Mouse (Mus musculus) WW6 (cell line): ENCODE measurements at regions not wholly inside any gene's neighbourhood (a gene's known extent, or its start where the extent isn't known, plus 50 kb on each side); places are given as distances from the start of the nearest gene placed in this dataset.

ENCODE experiments used
- DNase-seq: peaks from one replicate; pipeline ENCODE4 v3.0.0-alpha.2; 2013; ENCODE audit warnings: low read depth, low spot score

GRCm38 (mm10) chr15:67743332-67743731 is 1242.6 kb upstream of the Lrrc6 start:
- no peak for DNase-seq

DNA sequence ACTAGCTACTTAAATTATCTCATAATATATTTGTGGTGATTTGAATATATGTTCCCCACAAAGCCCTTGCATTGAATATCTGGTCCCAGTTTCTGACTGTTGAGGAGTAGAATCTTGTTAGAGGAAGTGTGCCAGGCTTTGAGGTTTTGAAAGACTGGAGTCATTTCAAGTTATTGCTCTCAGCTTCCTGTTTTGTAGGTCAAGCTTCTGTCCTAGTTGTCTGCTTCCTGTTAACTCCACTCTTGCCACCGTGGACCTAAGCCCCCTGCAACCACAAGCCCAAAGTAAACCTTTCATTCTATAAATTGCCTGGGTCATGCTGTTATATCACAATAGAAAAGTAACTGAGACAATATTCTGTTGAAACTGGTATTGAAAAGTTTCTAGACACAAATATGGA is 1232.3 kb upstream of the Lrrc6 start:
- no peak for DNase-seq

DNA sequence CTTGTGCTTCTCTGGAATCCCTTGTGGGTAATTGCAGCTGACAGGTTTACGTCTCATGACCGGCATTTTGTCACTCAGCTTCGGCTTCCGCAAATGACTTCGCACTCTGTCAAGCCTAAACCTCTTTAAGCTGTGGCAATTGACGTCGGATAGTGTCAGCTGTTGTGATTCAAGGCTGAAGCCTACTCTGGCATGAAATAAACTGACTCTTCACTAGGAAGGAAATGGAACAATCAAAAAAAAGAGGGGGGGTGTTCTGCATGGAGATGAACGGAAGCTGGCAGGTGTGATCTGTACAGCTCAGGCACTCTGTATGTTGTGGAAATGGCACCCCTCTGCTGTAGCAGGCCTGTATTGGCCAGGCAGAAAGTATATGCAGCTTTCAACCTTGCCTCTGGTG is 1228.8 kb upstream of the Lrrc6 start:
- DNase-seq: no peak

- no peak for DNase-seq
Observed at GRCm38 (mm10) chr15:67725239-67725638, 1224.5 kb upstream of the Lrrc6 start.

DNA sequence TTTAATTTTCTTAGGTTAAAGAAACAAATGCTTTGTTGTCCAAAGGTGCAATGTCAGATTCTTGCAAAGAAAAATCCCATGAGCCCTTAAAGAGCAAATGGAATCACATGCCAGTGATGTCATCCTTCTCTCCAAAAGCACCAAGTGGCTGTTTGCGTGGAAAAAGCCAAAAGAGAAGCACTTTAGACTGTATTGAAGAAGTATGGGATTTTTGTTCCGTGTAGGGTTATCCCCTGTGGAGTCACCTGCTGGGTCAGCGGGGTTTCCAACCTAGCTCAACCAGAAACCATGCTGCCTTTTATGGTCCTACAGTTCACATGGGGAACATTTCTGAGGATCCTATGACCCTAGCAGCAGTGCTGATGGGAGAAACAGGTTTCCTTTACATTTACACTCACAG is 1213.5 kb upstream of the Lrrc6 start:
- DNase-seq: no peak

DNA sequence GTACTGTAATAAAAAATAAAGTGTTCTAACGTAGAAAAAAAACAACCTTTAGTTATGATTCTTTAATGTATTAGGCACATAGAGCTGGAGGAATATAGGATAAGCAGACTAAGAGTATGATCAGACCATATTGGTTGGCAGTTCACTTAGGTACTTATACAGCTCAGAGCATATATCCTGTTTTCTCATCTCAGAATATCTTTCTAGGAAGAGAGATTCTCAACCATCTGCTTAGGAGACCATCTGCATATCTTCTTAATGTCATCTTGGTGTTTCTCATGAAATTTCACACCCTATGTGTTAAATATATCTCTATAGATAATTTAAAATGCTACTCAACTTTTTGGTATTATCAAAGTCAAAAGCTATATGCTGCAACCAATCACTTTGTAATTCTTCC is 1185.4 kb upstream of the Lrrc6 start:
- no peak for DNase-seq

- no peak for DNase-seq
Observed at GRCm38 (mm10) chr15:67673276-67673675, 1172.6 kb upstream of the Lrrc6 start.

- DNase-seq: no peak
Observed at GRCm38 (mm10) chr15:67636155-67636554, 1135.4 kb upstream of the Lrrc6 start.

GRCm38 (mm10) chr15:67626704-67627287 is 1126.1 kb upstream of the Lrrc6 start:
- DNase-seq: no peak

GRCm38 (mm10) chr15:67611896-67612295 is 1111.2 kb upstream of the Lrrc6 start:
- DNase-seq: no peak

DNA sequence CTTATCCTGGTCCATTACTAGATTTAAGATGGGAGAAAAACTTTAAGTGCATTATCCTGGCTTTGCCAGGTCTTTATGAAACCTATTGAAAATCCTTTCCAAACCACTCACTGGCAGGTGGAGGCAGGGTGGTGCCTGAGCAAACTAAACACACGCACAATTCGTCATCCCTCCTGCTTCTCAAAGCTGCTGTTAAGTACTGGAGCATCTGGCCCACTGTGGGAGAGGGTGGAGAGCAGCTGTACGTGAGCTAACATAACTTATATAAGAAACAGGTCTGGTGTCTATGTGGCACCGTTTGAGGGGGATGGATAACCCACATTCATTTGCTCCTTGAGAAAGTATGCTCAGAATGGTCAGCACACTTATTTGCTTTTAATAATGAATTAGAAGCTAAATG is 1097.7 kb upstream of the Lrrc6 start:
- no peak for DNase-seq

DNA sequence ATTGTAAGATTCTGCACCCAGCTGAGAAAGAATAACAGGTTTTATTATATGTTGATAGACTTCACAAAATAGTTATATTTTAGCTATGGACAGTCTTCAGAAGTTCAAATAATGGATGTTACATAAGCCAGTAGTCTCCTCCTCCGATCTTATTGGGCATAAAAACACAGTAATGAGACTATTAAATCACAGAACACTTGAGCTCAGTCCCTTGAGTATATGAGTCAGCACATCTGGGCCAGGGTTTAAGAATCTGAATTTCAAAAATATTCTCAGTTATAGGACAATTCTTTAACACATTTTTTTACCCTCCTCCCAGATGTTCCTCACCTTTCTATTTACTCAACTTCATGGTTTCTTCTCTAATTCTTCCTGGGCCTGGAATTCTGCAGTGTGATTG is 1075.9 kb upstream of the Lrrc6 start:
- DNase-seq: no peak

GRCm38 (mm10) chr15:67571614-67572013 is 1070.9 kb upstream of the Lrrc6 start:
- no peak for DNase-seq

- no peak for DNase-seq
Observed at GRCm38 (mm10) chr15:67557304-67557703, 1056.6 kb upstream of the Lrrc6 start.

GRCm38 (mm10) chr15:67551911-67552310 is 1051.2 kb upstream of the Lrrc6 start:
- DNase-seq: no peak

GRCm38 (mm10) chr15:67546896-67547400 is 1046.2 kb upstream of the Lrrc6 start:
- no peak for DNase-seq

DNA sequence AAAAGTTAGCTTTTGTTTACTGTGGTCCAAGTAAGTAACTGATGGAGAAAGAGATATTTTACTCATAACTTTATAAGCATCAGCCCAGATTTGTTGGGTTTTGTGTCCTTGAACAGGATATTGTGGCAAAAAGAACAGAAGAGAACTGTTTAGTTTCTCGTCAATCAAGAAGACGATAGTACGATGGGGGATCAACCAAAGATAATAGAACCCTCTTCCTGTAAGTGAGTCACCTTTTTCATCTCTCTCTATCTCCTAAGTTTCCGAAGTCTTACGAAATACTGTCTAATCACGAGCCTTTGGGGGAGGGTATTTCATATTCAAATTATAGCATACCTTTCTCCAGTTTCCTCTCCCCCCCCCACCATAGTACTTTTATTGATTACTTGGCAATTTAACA is 1045.0 kb upstream of the Lrrc6 start:
- no peak for DNase-seq

- no peak for DNase-seq
Observed at GRCm38 (mm10) chr15:67513722-67514121, 1013.0 kb upstream of the Lrrc6 start.

- no peak for DNase-seq
Observed at GRCm38 (mm10) chr15:67495001-67495658, 994.4 kb upstream of the Lrrc6 start.

DNA sequence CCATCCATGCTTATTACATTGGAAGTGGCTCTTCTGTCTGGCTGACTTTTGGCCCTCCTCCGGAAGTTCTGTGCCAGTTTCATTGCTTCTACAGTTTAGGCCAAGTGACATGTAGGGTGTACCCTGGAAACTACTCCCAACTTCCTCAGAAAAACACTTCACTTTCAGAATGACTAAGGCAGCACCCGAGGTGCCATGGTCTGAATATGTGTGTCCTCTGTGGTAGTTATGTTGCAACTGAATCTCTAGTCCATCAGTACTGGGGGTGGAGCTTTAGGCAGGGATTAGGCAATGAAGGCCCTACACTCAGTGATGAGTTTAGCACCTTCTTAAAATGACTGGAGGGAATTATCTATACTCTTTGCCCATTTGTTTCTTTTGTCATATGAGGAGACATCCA is 981.0 kb upstream of the Lrrc6 start:
- DNase-seq: no peak

GRCm38 (mm10) chr15:67474325-67474724 is 973.6 kb upstream of the Lrrc6 start:
- DNase-seq: no peak

DNA sequence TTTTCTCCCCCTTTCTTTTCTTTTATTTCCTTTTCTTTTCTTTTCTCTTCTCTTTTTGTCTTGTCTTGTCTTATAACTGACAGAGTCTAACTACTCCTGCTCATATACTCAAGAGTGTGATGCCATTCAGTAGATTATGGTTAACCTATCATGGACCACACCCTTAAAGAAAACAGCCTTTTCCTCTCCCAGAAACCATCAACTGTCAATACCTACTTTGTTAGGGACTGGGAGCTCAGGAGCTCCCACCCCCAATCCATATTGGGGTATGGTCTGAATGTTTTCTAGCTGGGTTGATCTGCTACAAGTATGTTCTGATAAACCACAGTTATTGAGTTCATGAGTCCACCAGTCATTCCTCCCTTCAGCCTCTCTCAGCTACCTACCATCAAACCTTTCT is 972.3 kb upstream of the Lrrc6 start:
- DNase-seq: no peak

DNA sequence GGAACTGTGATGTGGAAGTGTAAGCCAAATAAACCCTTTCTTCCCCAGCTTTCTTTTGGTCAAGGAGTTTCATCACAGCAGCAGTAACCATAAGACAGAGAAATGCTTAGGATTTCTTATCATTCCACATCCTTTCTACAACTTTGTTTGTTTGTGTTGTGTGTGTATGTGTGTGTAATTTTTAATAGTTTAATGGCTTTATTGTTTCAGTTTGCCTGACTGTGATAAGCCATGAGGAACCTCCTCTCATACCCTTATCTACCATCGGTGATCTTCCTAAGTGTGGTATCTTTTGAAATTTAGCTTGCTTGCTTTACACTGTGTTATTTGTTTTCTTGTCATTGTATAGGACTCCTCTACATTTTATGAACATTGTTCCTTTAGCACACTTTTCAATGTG is 970.6 kb upstream of the Lrrc6 start:
- DNase-seq: no peak

GRCm38 (mm10) chr15:67470036-67470435 is 969.3 kb upstream of the Lrrc6 start:
- no peak for DNase-seq
